Mouse (Mus musculus) kidney, adult 2 months (tissue): ENCODE measurements around the gene Cpsf4l. TPM values are rescaled to one million over a fixed set of nuclear protein-coding genes. Genes with fewer than 3 reads are reported as not detected.

ENCODE experiments used
- DNase-seq: peaks from one replicate; pipeline ENCODE4 v3.0.0; 2021
- H3K27ac ChIP-seq: fragments of 200-500 bp; 2 replicates; pipeline ENCODE4 v1.5.1; 2012; ENCODE audit warnings: low read depth, low read length, control low read depth, inconsistent platforms; ENCODE audit not compliant: insufficient read depth
- H3K27me3 ChIP-seq: fragments of 200-500 bp; replicated peaks from 2 replicates; pipeline ENCODE4 v1.6.1; 2012; ENCODE audit warnings: mild to moderate bottlenecking, moderate library complexity, low read length, inconsistent platforms; ENCODE audit not compliant: control insufficient read depth, insufficient read depth
- H3K36me3 ChIP-seq: fragments of 200-500 bp; 2 replicates; pipeline ENCODE4 v1.6.1; 2012; ENCODE audit warnings: mild to moderate bottlenecking, moderate library complexity, low read length, inconsistent platforms; ENCODE audit not compliant: control insufficient read depth, insufficient read depth
- H3K4me1 ChIP-seq: fragments of 200-500 bp; 2 replicates; pipeline ENCODE4 v1.6.1; 2011; ENCODE audit warnings: low read length; ENCODE audit not compliant: control insufficient read depth, insufficient read depth
- H3K4me3 ChIP-seq: fragments of 200-500 bp; 2 replicates; pipeline ENCODE4 v1.5.1; 2011; ENCODE audit warnings: mild to moderate bottlenecking, low read depth, low read length, control low read depth; ENCODE audit not compliant: insufficient read depth
- CTCF ChIP-seq: fragments of 200-500 bp; conservative IDR thresholded peaks from 2 replicates; pipeline ENCODE4 v1.5.1; 2011; ENCODE audit warnings: low read depth, mild to moderate bottlenecking, control low read depth, low read length, moderate library complexity, mixed read lengths; ENCODE audit not compliant: insufficient read depth, insufficient read length
- POLR2A ChIP-seq: fragments of 200-500 bp; IDR thresholded peaks from one replicate; pipeline ENCODE4 v1.6.1; 2011; ENCODE audit warnings: low read depth, low read length, control low read depth
- WGBS: fragments of 180-500 bp; shearing (Covaris S2); methylation state at CpG from one replicate; pipeline ENCODE4 v1.1.7; 2018; 5-methylcytosine and 5-hydroxymethylcytosine counted together
- polyA plus RNA-seq: library from polyadenylated mRNA; depleted of rRNA; stranded (reverse); fragments of >200 nt; gene quantifications from 2 replicates; pipeline ENCODE4 v1.2.3, GENCODE M21; 2012

Cpsf4l gene
- polyA plus RNA-seq, 1 experiment: 9.0 TPM

DNA sequence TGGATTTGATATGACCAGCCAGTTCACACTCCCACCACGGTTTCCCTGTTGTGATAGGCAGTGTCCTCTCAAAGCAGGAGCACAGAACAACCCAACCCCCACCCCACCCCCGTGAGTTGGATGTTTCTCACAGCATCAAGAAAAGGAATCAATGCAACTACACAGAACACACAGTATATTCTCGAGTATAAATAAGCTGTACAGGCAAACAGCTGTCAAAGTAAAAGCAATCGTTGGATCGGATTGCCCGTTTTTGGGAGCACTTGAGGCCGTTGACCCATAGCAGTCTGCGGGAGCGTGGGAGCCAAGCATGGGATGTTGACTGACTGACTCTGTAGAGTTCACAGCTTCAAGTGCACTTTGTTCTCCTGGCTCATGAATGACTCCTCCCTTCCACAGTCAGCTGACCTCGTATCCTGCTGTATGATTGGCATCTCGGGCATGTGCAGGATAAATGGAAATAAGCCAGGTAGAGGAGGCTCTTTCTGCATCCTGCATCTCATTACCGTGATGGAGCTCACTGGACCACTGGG, 11.7 kb downstream of the Cpsf4l start:
- H3K4me3 ChIP-seq: no peak overlapping the region
- WGBS: 24% methylated on average over 12 of the region's 12 CpGs
- DNase-seq: peak; percentile 93
- H3K27me3 ChIP-seq: no peaks in the 10 kb centered on the region
- H3K36me3 ChIP-seq: no peaks in the 10 kb centered on the region
- no peak for TF ChIP-seq POLR2A
- TF ChIP-seq CTCF: no peak
- H3K27ac ChIP-seq: no peak overlapping the region
- no peaks in the 10 kb centered on the region for H3K4me1 ChIP-seq

DNA sequence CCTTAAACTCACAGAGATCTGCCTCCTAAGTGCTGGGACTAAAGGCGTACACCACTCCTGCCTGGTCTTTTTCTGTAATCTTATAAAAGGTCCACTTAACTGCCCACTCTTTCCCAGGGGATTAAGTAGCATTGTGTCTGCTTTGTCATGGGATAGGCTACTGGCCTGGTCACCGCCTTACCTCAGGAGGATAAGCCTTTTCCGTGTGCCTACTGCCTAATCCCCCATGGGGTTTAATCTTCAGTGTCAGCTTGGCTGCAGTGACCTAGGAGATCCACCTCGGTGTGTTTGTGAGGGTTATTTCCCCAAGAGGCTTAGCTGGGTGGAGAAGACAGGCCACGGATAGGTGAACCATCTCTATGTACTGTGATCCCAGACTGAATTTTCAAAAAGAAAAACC, 12.2 kb downstream of the Cpsf4l start:
- 66% methylated on average over 5 of the region's 5 CpGs for WGBS
- H3K4me3 ChIP-seq: no peak overlapping the region
- no peaks in the 10 kb centered on the region for H3K4me1 ChIP-seq
- no peak for TF ChIP-seq POLR2A
- no peaks in the 10 kb centered on the region for H3K27me3 ChIP-seq
- no peak overlapping the region for H3K27ac ChIP-seq
- DNase-seq: no peak
- H3K36me3 ChIP-seq: no peaks in the 10 kb centered on the region

DNA sequence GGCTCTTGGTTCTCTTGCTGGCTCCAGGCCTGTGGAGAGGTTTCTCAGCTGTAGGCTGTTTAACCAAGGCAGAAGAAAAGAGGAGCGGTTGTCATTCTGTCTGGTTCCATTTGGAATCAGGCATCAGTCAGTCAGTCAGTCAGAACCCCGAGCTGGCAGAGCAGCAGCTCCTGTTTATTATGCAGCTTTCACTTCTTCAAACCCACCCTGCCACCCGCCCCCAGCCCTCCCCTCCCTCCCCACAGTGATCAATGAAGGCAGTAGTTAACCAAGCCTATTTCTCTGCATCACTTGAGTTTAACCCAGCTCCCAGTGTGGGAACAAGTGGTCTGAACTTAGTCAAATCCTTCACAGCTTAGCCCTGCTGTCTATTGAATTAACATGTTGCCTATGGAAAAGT, 18.0 kb downstream of the Cpsf4l start:
- no peaks in the 10 kb centered on the region for H3K36me3 ChIP-seq
- H3K4me1 ChIP-seq: no peaks in the 10 kb centered on the region
- DNase-seq: no peak
- H3K27ac ChIP-seq: no peak overlapping the region
- no peaks in the 10 kb centered on the region for H3K27me3 ChIP-seq
- TF ChIP-seq CTCF: no peak
- TF ChIP-seq POLR2A: no peak
- WGBS: 71% methylated on average over 3 of the region's 3 CpGs
- H3K4me3 ChIP-seq: no peak overlapping the region

DNA sequence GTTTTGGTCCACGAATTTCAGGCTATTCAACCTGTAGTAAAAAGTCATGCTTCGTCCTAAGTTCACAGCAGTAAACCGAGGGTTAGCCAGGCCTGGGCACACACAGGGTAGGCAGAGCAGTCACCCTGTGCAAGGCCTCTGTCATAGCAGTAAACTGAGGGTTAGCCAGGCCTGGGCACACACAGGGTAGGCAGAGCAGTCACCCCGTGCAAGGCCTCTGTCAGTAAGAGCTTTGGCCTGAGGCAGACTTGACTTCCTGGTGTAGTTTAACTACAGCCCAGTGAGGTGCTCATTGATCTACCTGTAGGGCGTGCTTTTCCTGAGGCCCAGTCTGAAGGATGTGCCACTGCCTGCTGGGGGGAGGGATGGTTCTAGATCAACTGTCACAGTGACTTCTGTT, 18.5 kb downstream of the Cpsf4l start:
- WGBS: 76% methylated on average over 5 of the region's 5 CpGs
- TF ChIP-seq CTCF: no peak
- TF ChIP-seq POLR2A: no peak
- H3K36me3 ChIP-seq: no peaks in the 10 kb centered on the region
- H3K27me3 ChIP-seq: no peaks in the 10 kb centered on the region
- H3K4me3 ChIP-seq: no peak overlapping the region
- no peaks in the 10 kb centered on the region for H3K4me1 ChIP-seq
- peak; percentile 75 for DNase-seq
- H3K27ac ChIP-seq: no peak overlapping the region

DNA sequence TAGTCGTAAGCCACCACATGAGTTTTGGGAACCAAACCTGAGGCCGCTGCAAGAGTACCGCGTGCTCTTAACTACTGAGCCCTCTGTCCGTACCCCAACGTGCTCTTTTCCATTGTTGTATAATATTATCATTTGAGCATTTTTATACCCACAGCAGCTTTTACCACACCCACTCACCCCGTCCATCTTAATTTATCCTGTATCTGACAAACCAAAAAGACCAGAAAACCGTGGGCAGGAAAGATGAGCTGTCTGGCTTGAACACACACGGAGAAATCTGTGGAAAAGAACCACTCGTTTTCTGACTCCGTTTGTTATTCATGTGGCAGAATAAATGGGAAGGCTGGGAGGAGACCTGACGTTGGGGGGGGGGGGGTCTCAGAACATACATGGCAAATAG, 19.3 kb downstream of the Cpsf4l start:
- H3K4me1 ChIP-seq: no peaks in the 10 kb centered on the region
- 82% methylated on average over 12 of the region's 12 CpGs for WGBS
- DNase-seq: no peak
- H3K36me3 ChIP-seq: no peaks in the 10 kb centered on the region
- no peak overlapping the region for H3K4me3 ChIP-seq
- no peak overlapping the region for H3K27ac ChIP-seq
- H3K27me3 ChIP-seq: no peaks in the 10 kb centered on the region
- TF ChIP-seq CTCF (no peak), POLR2A (no peak)

DNA sequence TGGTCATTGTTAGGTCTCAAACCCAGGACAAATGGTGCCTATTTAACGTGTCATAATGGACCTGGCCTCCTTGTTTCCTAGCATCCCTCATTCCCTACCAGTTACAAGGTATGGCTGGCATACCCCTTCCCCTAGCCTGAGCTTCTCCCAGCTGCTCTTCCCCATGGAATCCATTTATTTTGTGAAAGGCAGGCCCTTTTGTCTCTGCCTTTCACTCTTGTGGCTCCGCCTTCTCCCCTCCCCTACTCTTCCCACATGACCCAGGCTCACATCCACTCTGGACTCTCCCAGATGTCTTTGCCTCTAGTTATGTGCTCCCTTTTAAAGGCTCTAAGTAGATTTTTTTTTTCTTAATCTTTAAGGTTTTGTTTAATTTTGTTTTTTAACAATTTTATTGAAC, 22.8 kb downstream of the Cpsf4l start:
- peaks cover 7% of the 10 kb centered on the region; the same call in 1 of the 2 replicates for H3K4me1 ChIP-seq
- H3K27ac ChIP-seq: no peak overlapping the region
- no peak overlapping the region for H3K4me3 ChIP-seq
- 67% methylated on average over 2 of the region's 2 CpGs for WGBS
- no peaks in the 10 kb centered on the region for H3K27me3 ChIP-seq
- TF ChIP-seq POLR2A (no peak), CTCF (no peak)
- DNase-seq: peak; percentile 33
- no peaks in the 10 kb centered on the region for H3K36me3 ChIP-seq

DNA sequence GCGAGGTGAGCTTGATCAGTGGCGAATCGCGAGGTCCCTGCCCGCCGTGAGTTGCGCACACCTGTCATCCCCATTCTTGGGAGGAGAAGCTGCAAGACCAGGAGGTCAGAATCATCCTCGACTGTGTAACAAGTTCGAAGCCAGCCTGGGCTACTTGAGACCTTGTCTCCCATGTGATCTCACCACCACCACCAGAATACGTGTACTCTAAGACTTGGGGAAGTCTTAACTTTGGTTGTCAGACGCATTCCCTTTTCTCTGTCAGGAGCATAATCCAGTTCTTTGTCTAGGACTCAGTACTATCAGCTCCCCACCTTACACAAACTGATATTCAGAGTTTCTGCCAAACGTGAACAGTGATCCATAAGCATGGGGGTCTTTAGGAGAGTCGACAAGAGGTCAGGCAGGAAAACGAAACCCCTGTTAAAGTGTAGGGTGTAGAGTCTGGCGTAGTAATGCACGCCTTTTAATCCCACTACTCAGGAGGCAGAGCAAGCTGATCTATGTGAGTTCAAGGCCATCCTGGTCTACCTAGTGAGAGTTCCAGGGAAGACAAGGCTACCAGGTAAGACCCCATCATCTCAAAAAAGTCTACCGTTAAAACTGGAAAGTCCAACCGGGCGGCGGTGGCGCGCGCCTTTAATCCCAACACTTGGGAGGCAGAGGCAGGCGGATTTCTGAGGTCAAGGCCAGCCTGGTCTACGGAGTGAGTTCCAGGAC, 24.9 kb downstream of the Cpsf4l start:
- H3K4me1 ChIP-seq: peaks cover 16% of the 10 kb centered on the region; the same call in 1 of the 2 replicates
- no peaks in the 10 kb centered on the region for H3K27me3 ChIP-seq
- H3K36me3 ChIP-seq: no peaks in the 10 kb centered on the region
- no peak for DNase-seq
- peak overlapping the region; percentile 82 for H3K4me3 ChIP-seq
- 0 out of 2 replicates have a peak overlapping the region, but pooled peaks have one; percentile 2 for H3K27ac ChIP-seq
- TF ChIP-seq CTCF (no peak), POLR2A (no peak)
- 40% methylated on average over 25 of the region's 25 CpGs for WGBS
